Mouse (Mus musculus) testis, adult 2 months (tissue): ENCODE measurements at regions not wholly inside any gene's neighbourhood (a gene's known extent, or its start where the extent isn't known, plus 50 kb on each side); places are given as distances from the start of the nearest gene placed in this dataset.

Experiments used
- CTCF ChIP-seq: fragments of 200-500 bp; IDR thresholded peaks from 2 replicates; pipeline ENCODE4 v1.5.1; 2012; ENCODE audit warnings: low read depth, mild to moderate bottlenecking, inconsistent platforms, low read length, moderate library complexity; ENCODE audit not compliant: control insufficient read depth, insufficient read depth, insufficient replicate concordance
- POLR2A ChIP-seq: fragments of 200-500 bp; IDR thresholded peaks from 2 replicates; pipeline ENCODE4 v1.6.1; 2012; ENCODE audit warnings: low read depth, mild to moderate bottlenecking, inconsistent platforms, low read length, moderate library complexity; ENCODE audit not compliant: control insufficient read depth

- TF ChIP-seq CTCF (no peak), POLR2A (no peak)
These were observed 149.3 kb downstream of the Zfp36l1 start for GRCm38 (mm10) chr12:79963443-79964025.
